Comparison of ENCODE assay signal across 25 mouse cellular contexts in genomic region chr5:25046762-25047161, GRCm38 (mm10).
"Had no signal": no experiment of that assay in that cellular context is flagged by ENCODE, and none has a peak within 500 bp of the region (broad histone marks: within the 10 kb centered on the region; RNA-seq: fewer than 3 reads in every experiment).

No protein-coding gene starts in this region.

- H3K4me1 ChIP-seq: hindbrain, embryonic 13.5 days; hindbrain, embryonic 15.5 days; kidney, embryonic 15.5 days; limb, embryonic 13.5 days; limb, embryonic 15.5 days had no signal

- DNase-seq: gastrocnemius, postnatal 14 days; gastrocnemius, postnatal 36 days; heart, adult 11 months; heart, adult 2 months; heart, postnatal 14 days; heart, postnatal 36 days; kidney, adult 11 months; kidney, adult 2 months; kidney, adult 9 months; kidney, postnatal 14 days; kidney, postnatal 36 days; layer of hippocampus, adult 9-11 months; layer of hippocampus, postnatal 36 days; left cerebral cortex, postnatal 4 days had no signal

- H3K27me3 ChIP-seq: heart, embryonic 13.5 days; heart, embryonic 15.5 days; hindbrain, embryonic 13.5 days; hindbrain, embryonic 15.5 days; kidney, embryonic 15.5 days; limb, embryonic 13.5 days; limb, embryonic 15.5 days had no signal

- H3K4me3 ChIP-seq: heart, adult 2 months; heart, embryonic 13.5 days; heart, embryonic 15.5 days; hindbrain, embryonic 13.5 days; hindbrain, embryonic 15.5 days; kidney, embryonic 15.5 days; limb, embryonic 13.5 days; limb, embryonic 15.5 days had no signal

- H3K27ac ChIP-seq: heart, adult 2 months; heart, embryonic 13.5 days; heart, embryonic 15.5 days; hindbrain, embryonic 13.5 days; hindbrain, embryonic 15.5 days; hindbrain, postnatal 0 days; kidney, embryonic 15.5 days; kidney, postnatal 0 days; limb, embryonic 13.5 days; limb, embryonic 15.5 days had no signal

- H3K9me3 ChIP-seq: heart, embryonic 13.5 days; heart, embryonic 15.5 days; hindbrain, embryonic 13.5 days; hindbrain, embryonic 15.5 days; kidney, embryonic 15.5 days; limb, embryonic 13.5 days; limb, embryonic 15.5 days had no signal

- H3K4me2 ChIP-seq: heart, embryonic 11.5 days; heart, embryonic 13.5 days; heart, embryonic 15.5 days; hindbrain, embryonic 13.5 days; hindbrain, embryonic 15.5 days; kidney, embryonic 15.5 days; limb, embryonic 13.5 days; limb, embryonic 15.5 days had no signal

- ATAC-seq: hindbrain, postnatal 0 days; intestine, embryonic 16.5 days had no signal

- H3K9ac ChIP-seq: heart, embryonic 13.5 days; heart, embryonic 15.5 days; hindbrain, embryonic 13.5 days; hindbrain, embryonic 15.5 days; kidney, embryonic 15.5 days; limb, embryonic 13.5 days; limb, embryonic 15.5 days had no signal

- H3K36me3 ChIP-seq: heart, embryonic 13.5 days; heart, embryonic 15.5 days; hindbrain, embryonic 13.5 days; hindbrain, embryonic 15.5 days; kidney, embryonic 15.5 days; limb, embryonic 13.5 days; limb, embryonic 15.5 days had no signal
